Mouse (Mus musculus): ENCODE data around the gene Gm49388. TPM values are rescaled to one million over a fixed set of nuclear protein-coding genes. Genes with fewer than 3 reads are reported as not detected.
"Not testable (repeated sequence)": the region's sequence is repeated elsewhere in the genome, so short reads cannot be mapped to it uniquely, and the experiment has no call there.

The Gm49388 gene
- polyA plus RNA-seq, 1 experiment from 2014 or later = not detected

DNA sequence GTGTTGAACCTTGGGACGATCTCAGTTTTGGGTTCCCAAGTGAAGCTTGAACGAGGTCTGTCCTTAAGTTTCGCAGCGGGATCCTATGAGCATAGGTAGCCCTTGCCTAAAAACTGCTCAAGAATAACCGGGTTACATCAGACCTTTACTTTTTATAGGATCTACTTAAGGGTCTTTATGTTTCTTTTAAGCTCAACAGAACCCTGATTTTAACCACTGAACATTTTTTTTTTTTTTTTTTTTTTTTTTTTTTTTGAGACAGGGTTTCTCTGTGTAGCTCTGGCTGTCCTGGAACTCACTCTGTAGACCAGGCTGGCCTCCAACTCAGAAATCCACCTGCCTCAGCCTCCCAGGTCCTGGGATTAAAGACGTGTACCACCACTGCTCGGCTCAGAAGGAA is 9.6 kb upstream of the Gm49388 start:
- H3K4me2 ChIP-seq (ENCODE audit: low read length) = peak overlapping the region; percentile 87

DNA sequence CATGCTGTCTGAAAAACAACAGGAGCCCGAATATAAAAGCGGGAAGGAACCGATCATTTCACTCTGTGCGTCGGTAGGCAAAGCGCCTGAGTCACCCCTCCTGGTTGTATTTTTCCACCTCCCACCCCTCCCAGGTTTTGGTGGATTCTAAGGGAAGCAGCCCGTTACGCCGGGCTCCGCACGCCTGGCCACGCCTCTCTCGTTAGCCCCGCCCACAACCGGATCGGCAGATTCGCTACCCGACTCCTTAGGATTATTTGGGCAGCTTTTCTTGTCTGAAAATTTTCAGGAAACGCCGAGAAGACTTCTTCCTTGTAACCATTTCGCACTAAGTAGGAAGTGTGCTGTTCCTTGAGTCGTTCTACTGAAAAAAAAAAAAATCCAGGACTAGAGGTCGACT is 9.0 kb upstream of the Gm49388 start, which contains the start of gene Setd1a:
TSS of gene Setd1a (plus strand) at position 245 of the 400 bp plus-strand sequence.
- Histone ChIP-seq H3K36me3 (ENCODE audit: control insufficient read depth, insufficient read depth, low read length) (peaks cover 30% of the 10 kb centered on the region), H3K27me3 (ENCODE audit: control insufficient read depth, insufficient read depth, low read length) (no peaks in the 10 kb centered on the region), H3K4me2 (ENCODE audit: low read length) (peak within 1 kb of the TSS; percentile 87), H3K9ac (ENCODE audit: low read length) (peak within 1 kb of the TSS; percentile 96), H3K27ac (replicated peaks in 1 of 2; ENCODE audit: control insufficient read depth in 1 of 2, insufficient read depth in 1 of 2, low read depth in 2 of 2, low read length in 2 of 2) (peak within 1 kb of the TSS; percentile 92 to 99), H3K9me3 (ENCODE audit: control insufficient read depth, low read length) (no peaks in the 10 kb centered on the region), H3K4me1 (ENCODE audit: control insufficient read depth in 2 of 2, insufficient read depth in 2 of 2, low read length in 2 of 2) (peaks cover 4 to 9% of the 10 kb centered on the region in 2 experiments; a peak in 3 of 4 replicates), H3K4me3 (ENCODE audit: control insufficient read depth in 1 of 2, insufficient read depth in 1 of 2, low read depth in 1 of 2, low read length in 2 of 2) (peak within 1 kb of the TSS; percentile 85 to 92)
- WGBS = 1% methylated on average over 23 of the region's 23 CpGs
- ATAC-seq (ENCODE audit: insufficient number of reproducible peaks, insufficient read depth, low FRiP score, low read depth) = peak; percentile 66

More for the DNA sequence above, 9.6 kb upstream of the Gm49388 start:
- WGBS = 68% methylated on average over 7 of the region's 7 CpGs
- Histone ChIP-seq H3K36me3 (ENCODE audit: control insufficient read depth, insufficient read depth, low read length) (peaks cover 24% of the 10 kb centered on the region), H3K27ac (replicated peaks in 1 of 2; ENCODE audit: control insufficient read depth in 1 of 2, insufficient read depth in 1 of 2, low read depth in 2 of 2, low read length in 2 of 2) (peak overlapping the region in 1 of 2 experiments; percentile 99; a peak in 3 of 4 replicates), H3K4me3 (ENCODE audit: control insufficient read depth in 1 of 2, insufficient read depth in 1 of 2, low read depth in 1 of 2, low read length in 2 of 2) (peak overlapping the region; percentile 85 to 92), H3K9ac (ENCODE audit: low read length) (peak overlapping the region; percentile 96), H3K4me1 (ENCODE audit: control insufficient read depth in 2 of 2, insufficient read depth in 2 of 2, low read length in 2 of 2) (peaks cover 4 to 12% of the 10 kb centered on the region in 2 experiments; a peak in 3 of 4 replicates)
- not testable (repeated sequence) for H3K9me3 ChIP-seq (ENCODE audit: control insufficient read depth, low read length); H3K27me3 ChIP-seq (ENCODE audit: control insufficient read depth, insufficient read depth, low read length); ATAC-seq (ENCODE audit: insufficient number of reproducible peaks, insufficient read depth, low FRiP score, low read depth)

DNA sequence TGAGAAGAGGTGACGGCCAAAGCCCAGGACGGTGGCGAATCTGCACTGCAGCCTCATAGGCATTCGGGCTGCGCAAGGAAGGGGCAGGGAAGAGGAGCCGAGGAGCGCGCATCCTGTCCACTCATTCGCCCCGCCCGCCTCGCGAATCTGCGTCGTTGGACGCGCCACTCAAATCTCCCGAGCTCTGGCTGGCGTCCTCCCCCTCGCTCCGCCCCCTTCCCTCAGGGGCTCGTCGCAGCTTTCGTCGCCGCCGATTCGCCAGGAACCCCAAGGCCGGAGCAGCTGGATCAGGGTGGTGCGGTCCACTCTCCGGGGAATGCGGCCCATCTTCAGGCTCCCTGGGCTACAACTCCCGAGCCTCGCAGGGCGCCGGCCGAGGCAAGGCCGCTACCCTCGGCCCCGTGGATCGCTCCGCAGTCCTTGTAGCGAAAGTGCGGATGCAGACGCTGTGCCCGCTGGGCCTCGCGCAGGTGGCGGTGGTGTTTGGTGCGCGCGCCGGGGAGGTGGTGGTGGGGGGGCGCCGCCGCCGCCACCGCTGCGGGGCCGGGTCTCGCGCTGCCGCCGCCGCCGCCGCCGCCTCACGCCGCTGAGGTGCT is 8.4 kb upstream of the Gm49388 start:
- ATAC-seq (ENCODE audit: insufficient number of reproducible peaks, insufficient read depth, low FRiP score, low read depth) = peak; percentile 89
- Histone ChIP-seq H3K9ac (ENCODE audit: low read length) (peak overlapping the region; percentile 96), H3K4me1 (ENCODE audit: control insufficient read depth in 2 of 2, insufficient read depth in 2 of 2, low read length in 2 of 2) (peaks cover 4 to 9% of the 10 kb centered on the region in 2 experiments; a peak in 3 of 4 replicates), H3K9me3 (ENCODE audit: control insufficient read depth, low read length) (no peaks in the 10 kb centered on the region), H3K36me3 (ENCODE audit: control insufficient read depth, insufficient read depth, low read length) (peaks cover 35% of the 10 kb centered on the region), H3K27ac (replicated peaks in 1 of 2; ENCODE audit: control insufficient read depth in 1 of 2, insufficient read depth in 1 of 2, low read depth in 2 of 2, low read length in 2 of 2) (peak overlapping the region; percentile 92 to 99), H3K27me3 (ENCODE audit: control insufficient read depth, insufficient read depth, low read length) (no peaks in the 10 kb centered on the region), H3K4me2 (ENCODE audit: low read length) (peak overlapping the region; percentile 87), H3K4me3 (ENCODE audit: control insufficient read depth in 1 of 2, insufficient read depth in 1 of 2, low read depth in 1 of 2, low read length in 2 of 2) (peak overlapping the region; percentile 85 to 92)
- under 1% methylated on average over 67 of the region's 70 CpGs for WGBS

DNA sequence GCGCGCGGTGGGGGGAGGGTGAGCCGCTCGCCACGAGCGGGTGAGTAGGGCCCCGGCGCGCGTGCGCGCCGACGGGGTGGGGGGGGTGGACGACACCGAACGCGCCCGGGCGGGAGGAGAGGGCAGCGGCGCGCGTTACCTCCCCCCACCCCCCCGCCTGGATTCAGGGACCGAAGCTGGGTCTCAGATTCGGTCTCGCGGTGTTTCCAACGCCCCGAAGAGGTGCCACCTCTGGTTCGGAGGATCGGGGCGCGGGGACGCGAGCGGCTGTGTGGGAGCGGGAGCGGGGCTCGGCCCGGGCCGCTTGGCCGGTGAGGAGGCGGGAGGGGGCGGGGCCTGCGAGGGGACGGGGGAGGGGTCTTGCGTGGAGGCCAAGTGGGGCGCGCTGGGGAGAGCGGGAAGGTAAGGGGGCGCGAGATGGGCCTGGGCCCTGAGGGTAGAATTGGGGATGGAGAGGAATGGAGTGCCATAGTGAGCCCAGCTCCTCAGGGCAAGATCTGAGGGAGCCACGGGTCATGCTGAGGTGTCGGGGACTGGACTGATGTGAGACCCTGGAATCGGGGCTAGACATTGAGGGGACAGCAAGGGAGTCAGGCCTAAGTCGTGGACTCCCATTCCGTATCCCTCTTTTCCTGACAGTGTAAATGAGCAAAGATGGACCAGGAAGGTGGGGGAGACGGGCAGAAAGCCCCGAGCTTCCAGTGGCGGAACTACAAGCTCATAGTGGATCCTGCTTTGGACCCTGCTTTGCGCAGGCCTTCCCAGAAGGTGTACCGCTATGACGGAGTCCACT is 7.7 kb upstream of the Gm49388 start:
- H3K4me3 ChIP-seq (ENCODE audit: control insufficient read depth in 1 of 2, insufficient read depth in 1 of 2, low read depth in 1 of 2, low read length in 2 of 2) = peak overlapping the region; percentile 85 to 92
- no peaks in the 10 kb centered on the region for H3K9me3 ChIP-seq (ENCODE audit: control insufficient read depth, low read length)
- peak overlapping the region; percentile 87 for H3K4me2 ChIP-seq (ENCODE audit: low read length)
- peaks cover 42% of the 10 kb centered on the region for H3K36me3 ChIP-seq (ENCODE audit: control insufficient read depth, insufficient read depth, low read length)
- H3K4me1 ChIP-seq (ENCODE audit: control insufficient read depth in 2 of 2, insufficient read depth in 2 of 2, low read length in 2 of 2) = peaks cover 4 to 9% of the 10 kb centered on the region in 2 experiments; a peak in 3 of 4 replicates
- H3K27me3 ChIP-seq (ENCODE audit: control insufficient read depth, insufficient read depth, low read length) = no peaks in the 10 kb centered on the region
- 2% methylated on average over 54 of the region's 66 CpGs for WGBS
- peak overlapping the region; percentile 70 to 99 for H3K27ac ChIP-seq (replicated peaks in 1 of 2; ENCODE audit: control insufficient read depth in 1 of 2, insufficient read depth in 1 of 2, low read depth in 2 of 2, low read length in 2 of 2)
- peak; percentile 60 for ATAC-seq (ENCODE audit: insufficient number of reproducible peaks, insufficient read depth, low FRiP score, low read depth)
- H3K9ac ChIP-seq (ENCODE audit: low read length) = peak overlapping the region; percentile 96

DNA sequence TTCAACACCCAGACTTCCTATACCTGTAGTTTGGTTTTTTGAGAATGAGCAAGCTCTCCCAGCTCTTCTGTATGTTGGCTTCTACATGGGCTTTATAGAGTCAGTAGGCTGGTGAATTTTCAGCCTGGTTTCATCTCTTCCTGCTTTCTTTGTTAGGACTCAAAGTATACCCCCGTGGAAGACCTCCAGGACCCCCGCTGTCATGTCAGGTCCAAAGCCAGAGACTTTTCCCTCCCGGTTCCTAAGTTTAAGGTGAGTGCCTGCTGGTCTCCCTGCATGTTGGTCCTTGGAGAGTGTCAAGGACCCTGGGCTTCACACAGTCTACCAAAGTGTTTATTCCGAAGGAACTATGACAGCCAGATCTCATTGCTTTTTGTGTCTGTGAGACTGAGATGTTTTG is 7.1 kb upstream of the Gm49388 start:
- WGBS = 81% methylated on average over 4 of the region's 4 CpGs
- peak overlapping the region; percentile 87 for H3K4me2 ChIP-seq (ENCODE audit: low read length)
- H3K36me3 ChIP-seq (ENCODE audit: control insufficient read depth, insufficient read depth, low read length) = peaks cover 47% of the 10 kb centered on the region
- no peaks in the 10 kb centered on the region for H3K27me3 ChIP-seq (ENCODE audit: control insufficient read depth, insufficient read depth, low read length)
- peak overlapping the region; percentile 85 to 92 for H3K4me3 ChIP-seq (ENCODE audit: control insufficient read depth in 1 of 2, insufficient read depth in 1 of 2, low read depth in 1 of 2, low read length in 2 of 2)
- H3K27ac ChIP-seq (replicated peaks in 1 of 2; ENCODE audit: control insufficient read depth in 1 of 2, insufficient read depth in 1 of 2, low read depth in 2 of 2, low read length in 2 of 2) = no peak overlapping the region
- H3K4me1 ChIP-seq (ENCODE audit: control insufficient read depth in 2 of 2, insufficient read depth in 2 of 2, low read length in 2 of 2) = peaks cover 4 to 9% of the 10 kb centered on the region in 2 experiments; a peak in 3 of 4 replicates
- ATAC-seq (ENCODE audit: insufficient number of reproducible peaks, insufficient read depth, low FRiP score, low read depth) = no peak
- peak overlapping the region; percentile 96 for H3K9ac ChIP-seq (ENCODE audit: low read length)
- H3K9me3 ChIP-seq (ENCODE audit: control insufficient read depth, low read length) = no peaks in the 10 kb centered on the region

DNA sequence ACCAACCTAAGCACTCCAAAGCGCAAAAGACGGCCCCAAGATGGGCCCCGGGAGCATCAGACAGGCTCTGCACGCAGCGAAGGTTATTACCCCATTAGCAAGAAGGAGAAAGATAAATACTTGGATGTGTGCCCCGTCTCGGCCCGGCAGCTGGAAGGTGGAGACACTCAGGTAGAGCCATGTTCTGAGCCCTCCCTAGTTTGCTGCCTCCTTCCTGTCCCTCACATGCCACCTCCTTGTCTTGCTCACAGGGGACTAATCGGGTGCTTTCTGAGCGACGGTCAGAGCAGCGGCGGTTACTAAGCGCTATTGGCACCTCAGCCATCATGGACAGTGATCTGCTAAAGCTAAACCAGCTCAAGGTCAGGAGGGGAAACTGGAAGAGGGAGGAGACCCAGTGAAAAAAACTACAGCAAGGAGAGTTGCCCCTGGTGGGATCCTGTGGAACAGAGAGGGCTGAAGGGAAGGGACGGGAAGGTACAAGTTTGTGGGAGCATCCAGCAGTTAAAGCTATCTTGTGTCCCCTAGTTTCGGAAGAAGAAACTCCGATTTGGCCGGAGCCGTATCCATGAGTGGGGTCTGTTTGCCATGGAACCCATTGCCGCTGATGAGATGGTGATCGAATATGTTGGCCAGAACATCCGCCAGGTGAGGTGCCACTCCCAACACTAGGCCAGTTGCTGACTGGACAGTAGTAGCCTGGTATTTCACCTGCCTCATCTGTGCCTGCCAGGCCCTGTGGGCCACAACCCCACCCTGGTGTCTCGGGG is 11.9 kb downstream of the Gm49388 start:
- peaks cover 2 to 5% of the 10 kb centered on the region in 2 experiments; a peak in 1 of 4 replicates for H3K4me1 ChIP-seq (ENCODE audit: control insufficient read depth in 2 of 2, insufficient read depth in 2 of 2, low read length in 2 of 2)
- no peak overlapping the region for H3K4me3 ChIP-seq (ENCODE audit: control insufficient read depth in 1 of 2, insufficient read depth in 1 of 2, low read depth in 1 of 2, low read length in 2 of 2)
- no peak for ATAC-seq (ENCODE audit: insufficient number of reproducible peaks, insufficient read depth, low FRiP score, low read depth)
- 91% methylated on average over 23 of the region's 23 CpGs for WGBS
- no peak overlapping the region for H3K4me2 ChIP-seq (ENCODE audit: low read length)
- H3K27ac ChIP-seq (replicated peaks in 1 of 2; ENCODE audit: control insufficient read depth in 1 of 2, insufficient read depth in 1 of 2, low read depth in 2 of 2, low read length in 2 of 2) = no peak overlapping the region
- no peak overlapping the region for H3K9ac ChIP-seq (ENCODE audit: low read length)
- H3K9me3 ChIP-seq (ENCODE audit: control insufficient read depth, low read length) = no peaks in the 10 kb centered on the region
- peaks cover 83% of the 10 kb centered on the region for H3K36me3 ChIP-seq (ENCODE audit: control insufficient read depth, insufficient read depth, low read length)
- no peaks in the 10 kb centered on the region for H3K27me3 ChIP-seq (ENCODE audit: control insufficient read depth, insufficient read depth, low read length)

DNA sequence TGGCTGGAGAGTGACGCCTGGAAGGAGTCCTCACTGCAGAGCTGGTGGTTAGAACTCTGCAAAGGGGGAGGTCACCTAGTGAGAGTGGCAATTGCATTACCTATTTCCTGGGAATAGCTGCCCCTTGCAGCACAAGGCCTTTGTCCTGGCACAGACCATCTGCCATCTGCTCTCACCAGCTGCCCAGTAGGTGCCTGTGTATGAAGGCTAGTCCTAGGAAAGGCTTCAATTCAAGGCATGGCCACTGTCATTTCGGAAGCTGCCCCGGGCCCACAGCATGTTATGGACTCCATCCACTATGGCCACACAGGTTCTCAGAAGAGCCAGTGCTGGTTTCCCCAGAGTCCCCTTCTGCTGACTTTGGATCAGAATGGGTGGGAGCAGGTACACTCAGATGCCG is 13.2 kb downstream of the Gm49388 start:
- Histone ChIP-seq H3K9ac (ENCODE audit: low read length) (no peak overlapping the region), H3K36me3 (ENCODE audit: control insufficient read depth, insufficient read depth, low read length) (peaks cover 75% of the 10 kb centered on the region), H3K27ac (replicated peaks in 1 of 2; ENCODE audit: control insufficient read depth in 1 of 2, insufficient read depth in 1 of 2, low read depth in 2 of 2, low read length in 2 of 2) (no peak overlapping the region), H3K27me3 (ENCODE audit: control insufficient read depth, insufficient read depth, low read length) (no peaks in the 10 kb centered on the region), H3K9me3 (ENCODE audit: control insufficient read depth, low read length) (no peaks in the 10 kb centered on the region), H3K4me3 (ENCODE audit: control insufficient read depth in 1 of 2, insufficient read depth in 1 of 2, low read depth in 1 of 2, low read length in 2 of 2) (no peak overlapping the region), H3K4me2 (ENCODE audit: low read length) (no peak overlapping the region), H3K4me1 (ENCODE audit: control insufficient read depth in 2 of 2, insufficient read depth in 2 of 2, low read length in 2 of 2) (peaks cover 2 to 5% of the 10 kb centered on the region in 2 experiments; a peak in 1 of 4 replicates)
- WGBS = 92% methylated on average over 4 of the region's 4 CpGs
- no peak for ATAC-seq (ENCODE audit: insufficient number of reproducible peaks, insufficient read depth, low FRiP score, low read depth)
